Mouse (Mus musculus) CH12.LX (cell line): ENCODE results near the gene Trnt1. TPM values are rescaled to one million over a fixed set of nuclear protein-coding genes. Genes with fewer than 3 reads are reported as not detected.

Experiments
- DNase-seq: peaks from one replicate; pipeline ENCODE4 v3.0.0-alpha.2; 2013; ENCODE audit errors: extremely low read depth
- H3K27ac ChIP-seq: 2 replicates; pipeline ENCODE4 v1.5.1; 2012; ENCODE audit warnings: low read depth, mild to moderate bottlenecking, control low read depth, moderate library complexity; ENCODE audit not compliant: insufficient read depth
- H3K27me3 ChIP-seq: replicated peaks from 2 replicates; pipeline ENCODE3; 2012; ENCODE audit warnings: inconsistent platforms
- H3K36me3 ChIP-seq, 2 experiments: replicated peaks in 1 of 2; 2 replicates each; pipeline versions ENCODE3 to v1.6.1; 2012; ENCODE audit warnings: inconsistent platforms in 1 of 2, low read length in 1 of 2, mild to moderate bottlenecking in 1 of 2, mixed read lengths in 1 of 2, moderate library complexity in 1 of 2; ENCODE audit not compliant: control insufficient read depth in 1 of 2, insufficient read depth in 1 of 2
- H3K4me1 ChIP-seq, 2 experiments: 2 replicates each; pipeline ENCODE4 v1.6.1; 2012; ENCODE audit warnings: inconsistent platforms in 1 of 2, moderate library complexity in 1 of 2; ENCODE audit not compliant: insufficient read depth in 2 of 2, control insufficient read depth in 1 of 2
- H3K4me2 ChIP-seq: 2 replicates; pipeline ENCODE4 v1.6.1; 2012; ENCODE audit warnings: low read depth, mild to moderate bottlenecking, control low read depth; ENCODE audit not compliant: poor library complexity, insufficient read depth, severe bottlenecking
- H3K4me3 ChIP-seq, 3 experiments: fragments of 150-350 bp in 1 of 3; sonication (generic) in 1 of 3; replicated peaks in 1 of 3; 2 replicates each; pipeline versions ENCODE3 to v1.5.1; 2011 to 2012; ENCODE audit warnings: low read depth in 2 of 3, low read length in 2 of 3, mild to moderate bottlenecking in 2 of 3, moderate library complexity in 2 of 3, control low read depth in 1 of 3, improper control_type of control experiment in 1 of 3, inconsistent platforms in 1 of 3, mixed read lengths in 1 of 3; ENCODE audit not compliant: poor library complexity in 1 of 3
- H3K79me2 ChIP-seq: replicated peaks from 2 replicates; pipeline ENCODE4 v1.6.1; 2012; ENCODE audit warnings: mild to moderate bottlenecking, moderate library complexity; ENCODE audit not compliant: control insufficient read depth, poor library complexity, insufficient read depth, severe bottlenecking; ENCODE audit errors: extremely low read depth
- H3K9ac ChIP-seq: 2 replicates; pipeline ENCODE4 v1.6.1; 2012; ENCODE audit warnings: low read depth, mild to moderate bottlenecking, control low read depth, moderate library complexity; ENCODE audit not compliant: insufficient read depth
- H3K9me3 ChIP-seq: replicated peaks from 2 replicates; pipeline ENCODE3; 2012; ENCODE audit warnings: low read length, inconsistent platforms, mixed read lengths
- BHLHE40 ChIP-seq: IDR thresholded peaks from 2 replicates; pipeline ENCODE4 v1.6.1; 2011; ENCODE audit warnings: mild to moderate bottlenecking, low read depth, low read length, improper control_type of control experiment
- CHD1 ChIP-seq: IDR thresholded peaks from 2 replicates; pipeline ENCODE4 v1.6.1; 2012; ENCODE audit warnings: low read depth, low read length, improper control_type of control experiment, inconsistent platforms
- CHD2 ChIP-seq: IDR thresholded peaks from 2 replicates; pipeline ENCODE4 v1.6.1; 2011; ENCODE audit warnings: low read length, improper control_type of control experiment
- E2F4 ChIP-seq: IDR thresholded peaks from 2 replicates; pipeline ENCODE4 v1.6.1; 2011; ENCODE audit warnings: low read depth, low read length, improper control_type of control experiment; ENCODE audit not compliant: insufficient replicate concordance
- ELF1 ChIP-seq: IDR thresholded peaks from 2 replicates; pipeline ENCODE4 v1.6.1; 2014; ENCODE audit warnings: low read depth, mild to moderate bottlenecking, inconsistent platforms, low read length, improper control_type of control experiment
- EP300 ChIP-seq: IDR thresholded peaks from 2 replicates; pipeline ENCODE4 v1.6.1; 2011; ENCODE audit warnings: low read length, improper control_type of control experiment
- ETS1 ChIP-seq: conservative IDR thresholded peaks from 2 replicates; pipeline ENCODE4 v1.6.1; 2012; ENCODE audit warnings: low read depth, mild to moderate bottlenecking, inconsistent platforms, low read length, improper control_type of control experiment, moderate library complexity
- GABPA ChIP-seq: IDR thresholded peaks from 2 replicates; pipeline ENCODE4 v1.6.1; 2012; ENCODE audit warnings: low read depth, low read length, improper control_type of control experiment, inconsistent platforms; ENCODE audit not compliant: insufficient replicate concordance
- HCFC1 ChIP-seq: IDR thresholded peaks from 2 replicates; pipeline ENCODE4 v1.6.1; 2012; ENCODE audit warnings: low read depth, mild to moderate bottlenecking, inconsistent platforms, low read length, improper control_type of control experiment
- IRF4 ChIP-seq: IDR thresholded peaks from 2 replicates; pipeline ENCODE4 v1.6.1; 2014; ENCODE audit warnings: low read depth, mild to moderate bottlenecking, inconsistent platforms, low read length, improper control_type of control experiment
- JUN ChIP-seq: IDR thresholded peaks from 2 replicates; pipeline ENCODE4 v1.6.1; 2011; ENCODE audit warnings: low read depth, mild to moderate bottlenecking, low read length, improper control_type of control experiment, moderate library complexity; ENCODE audit not compliant: insufficient read depth
- JUND ChIP-seq: conservative IDR thresholded peaks from 2 replicates; pipeline ENCODE4 v1.6.1; 2011; ENCODE audit warnings: low read depth, low read length, improper control_type of control experiment
- MAFK ChIP-seq: IDR thresholded peaks from 2 replicates; pipeline ENCODE4 v1.6.1; 2011; ENCODE audit warnings: low read length, improper control_type of control experiment; ENCODE audit not compliant: insufficient replicate concordance
- MAX ChIP-seq: IDR thresholded peaks from 2 replicates; pipeline ENCODE4 v1.6.1; 2011; ENCODE audit warnings: low read length, improper control_type of control experiment
- MAZ ChIP-seq: IDR thresholded peaks from 2 replicates; pipeline ENCODE4 v1.6.1; 2012; ENCODE audit warnings: low read depth, mild to moderate bottlenecking, inconsistent platforms, low read length, improper control_type of control experiment, moderate library complexity
- MEF2A ChIP-seq: IDR thresholded peaks from 2 replicates; pipeline ENCODE4 v1.6.1; 2014; ENCODE audit warnings: low read depth, mild to moderate bottlenecking, inconsistent platforms, low read length, improper control_type of control experiment, borderline replicate concordance
- MXI1 ChIP-seq: IDR thresholded peaks from 2 replicates; pipeline ENCODE4 v1.6.1; 2011; ENCODE audit warnings: mild to moderate bottlenecking, low read depth, low read length, improper control_type of control experiment
- MYC ChIP-seq: IDR thresholded peaks from 2 replicates; pipeline ENCODE4 v1.6.1; 2011; ENCODE audit warnings: low read depth, mild to moderate bottlenecking, improper control_type of control experiment, low read length
- NELFE ChIP-seq: IDR thresholded peaks from 2 replicates; pipeline ENCODE4 v1.6.1; 2011; ENCODE audit warnings: low read depth, low read length, improper control_type of control experiment
- NRF1 ChIP-seq: IDR thresholded peaks from 2 replicates; pipeline ENCODE4 v1.6.1; 2014; ENCODE audit warnings: low read depth, mild to moderate bottlenecking, inconsistent platforms, low read length, improper control_type of control experiment, moderate library complexity
- POLR2A ChIP-seq: IDR thresholded peaks from 2 replicates; pipeline ENCODE4 v1.6.1; 2011; ENCODE audit warnings: low read depth, mild to moderate bottlenecking, improper control_type of control experiment, low read length
- POLR2AphosphoS2 ChIP-seq: IDR thresholded peaks from 2 replicates; pipeline ENCODE4 v1.6.1; 2011; ENCODE audit warnings: low read depth, low read length, improper control_type of control experiment
- RAD21 ChIP-seq: IDR thresholded peaks from 2 replicates; pipeline ENCODE4 v1.6.1; 2011; ENCODE audit warnings: low read depth, mild to moderate bottlenecking, low read length, improper control_type of control experiment, moderate library complexity
- RCOR1 ChIP-seq: conservative IDR thresholded peaks from 2 replicates; pipeline ENCODE4 v1.6.1; 2012; ENCODE audit warnings: low read depth, mild to moderate bottlenecking, inconsistent platforms, low read length, improper control_type of control experiment
- SIN3A ChIP-seq: IDR thresholded peaks from 2 replicates; pipeline ENCODE4 v1.6.1; 2012; ENCODE audit warnings: low read length, improper control_type of control experiment, inconsistent platforms
- SMC3 ChIP-seq: IDR thresholded peaks from 2 replicates; pipeline ENCODE4 v1.6.1; 2011; ENCODE audit warnings: low read depth, low read length, improper control_type of control experiment
- TBP ChIP-seq: conservative IDR thresholded peaks from 2 replicates; pipeline ENCODE4 v1.6.1; 2011; ENCODE audit warnings: low read depth, low read length, improper control_type of control experiment
- TCF12 ChIP-seq: IDR thresholded peaks from 2 replicates; pipeline ENCODE4 v1.6.1; 2014; ENCODE audit warnings: low read depth, mild to moderate bottlenecking, inconsistent platforms, low read length, improper control_type of control experiment
- UBTF ChIP-seq: IDR thresholded peaks from 2 replicates; pipeline ENCODE4 v1.6.1; 2012; ENCODE audit warnings: low read depth, mild to moderate bottlenecking, inconsistent platforms, low read length, improper control_type of control experiment, moderate library complexity
- USF1 ChIP-seq: IDR thresholded peaks from 2 replicates; pipeline ENCODE4 v1.6.1; 2014; ENCODE audit warnings: low read depth, mild to moderate bottlenecking, inconsistent platforms, low read length, improper control_type of control experiment
- USF2 ChIP-seq: conservative IDR thresholded peaks from 2 replicates; pipeline ENCODE4 v1.6.1; 2011; ENCODE audit warnings: low read depth, low read length, improper control_type of control experiment
- ZC3H11A ChIP-seq: IDR thresholded peaks from 2 replicates; pipeline ENCODE4 v1.6.1; 2012; ENCODE audit warnings: low read depth, mild to moderate bottlenecking, inconsistent platforms, low read length, improper control_type of control experiment
- ZKSCAN1 ChIP-seq: IDR thresholded peaks from 2 replicates; pipeline ENCODE4 v1.6.1; 2012; ENCODE audit warnings: low read depth, inconsistent platforms, low read length, improper control_type of control experiment, borderline replicate concordance
- ZMIZ1 ChIP-seq: IDR thresholded peaks from 2 replicates; pipeline ENCODE4 v1.6.1; 2012; ENCODE audit warnings: low read depth, mild to moderate bottlenecking, inconsistent platforms, low read length, improper control_type of control experiment
- ZNF384 ChIP-seq: IDR thresholded peaks from 2 replicates; pipeline ENCODE4 v1.6.1; 2012; ENCODE audit warnings: low read depth, low read length, improper control_type of control experiment, inconsistent platforms
- dilution Hi-C: fragments of 300-500 bp; cut with MboI; formaldehyde crosslinking; loops from 2 replicates; pipeline ENCODE4 v1.14.3; 2020; ENCODE audit warnings: low sequenced_read_pairs; ENCODE audit not compliant: extremely low pct_unique_long_range_greater_than_20kb, extremely low pct_ligation_motif_present
- in situ Hi-C: fragments of 300-500 bp; cut with MboI; formaldehyde crosslinking; loops from 3 replicates; pipeline ENCODE4 v1.14.3; 2019; ENCODE audit warnings: low sequenced_read_pairs, low pct_ligation_motif_present, low pct_unique_long_range_greater_than_20kb, mixed read lengths
- polyA plus RNA-seq: library from polyadenylated mRNA; unstranded; fragments of >175 nt; gene quantifications from 2 replicates; pipeline ENCODE4 v1.2.1, GENCODE M21; 2012; ENCODE audit warnings: low read depth; ENCODE audit not compliant: insufficient read length
- total RNA-seq, 2 experiments: library from RNA; depleted of rRNA; stranded (reverse); fragments of 300-350 nt in 1 of 2; fragments of >200 nt in 1 of 2; gene quantifications; 2 replicates each; pipeline ENCODE4 v1.2.3; 2012 to 2014

Trnt1 gene
- total and polyA plus RNA-seq, 3 experiments, result 106 to 239 (median 159) TPM

DNA sequence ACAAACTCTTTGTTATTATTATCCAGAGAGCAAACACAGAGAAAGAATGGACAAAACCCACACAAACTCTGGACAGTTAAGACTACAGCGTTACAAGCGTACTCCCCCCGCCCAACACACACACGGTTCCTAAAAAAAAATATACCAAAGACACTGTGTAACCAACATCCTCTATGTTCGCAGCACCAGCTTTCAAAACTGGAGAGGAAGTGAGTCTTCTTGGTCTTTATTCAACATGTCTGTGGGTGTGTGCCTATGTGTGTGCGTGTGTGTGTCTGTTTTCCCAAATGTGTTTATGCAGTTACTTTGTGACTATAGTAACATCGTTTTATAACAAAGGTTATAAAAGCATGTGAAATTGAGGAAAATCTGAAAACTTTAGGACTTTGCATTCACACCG is 22.5 kb downstream of the Trnt1 start:
- Histone ChIP-seq H3K36me3 (peaks cover 14 to 44% of the 10 kb centered on the region in 2 experiments), H3K27me3 (no peaks in the 10 kb centered on the region), H3K4me1 (peaks cover 3 to 55% of the 10 kb centered on the region in 2 experiments; a peak in 3 of 4 replicates), H3K27ac (no peak overlapping the region), H3K9me3 (peaks cover 4% of the 10 kb centered on the region), H3K9ac (peak overlapping the region; percentile 63), H3K4me3 (peak overlapping the region in 1 of 3 experiments; percentile 10), H3K4me2 (peak overlapping the region; percentile 76; the same call in 1 of the 2 replicates), H3K79me2 (peaks cover 36% of the 10 kb centered on the region)
- dilution Hi-C loops (no loop called here), in situ Hi-C loops (loop anchor here (5.0 kb wide), 1 partner anchor 129 kb away; no protein-coding TSS in a partner anchor)
- DNase-seq, result no peak
- TF ChIP-seq NRF1 (no peak), ETS1 (peak; percentile 44; the same call in 1 of the 2 replicates), CHD2 (0 out of 2 replicates have a peak, but pooled peaks have one; percentile 30), MEF2A (peak; percentile 65), SIN3A (peak; percentile 71), BHLHE40 (peak; percentile 48), JUN (no peak), POLR2A (no peak), ZKSCAN1 (no peak), RAD21 (no peak), MXI1 (peak; percentile 63; the same call in 1 of the 2 replicates), HCFC1 (peak; percentile 35; the same call in 1 of the 2 replicates), USF1 (no peak), MYC (0 out of 2 replicates have a peak, but pooled peaks have one; percentile 32), USF2 (no peak), GABPA (no peak), IRF4 (peak; percentile 70), UBTF (no peak), E2F4 (no peak), ZNF384 (peak; percentile 84), CHD1 (no peak), MAX (0 out of 2 replicates have a peak, but pooled peaks have one; percentile 27), JUND (no peak), ELF1 (no peak), MAFK (peak; percentile 51; the same call in 1 of the 2 replicates), POLR2AphosphoS2 (no peak), TBP (no peak), TCF12 (no peak), ZMIZ1 (no peak), MAZ (peak; percentile 70), NELFE (no peak), ZC3H11A (no peak), RCOR1 (no peak), EP300 (peak; percentile 74), SMC3 (no peak)
